Mouse (Mus musculus) large intestine, adult 2 months (tissue): ENCODE data around the gene Capn11. TPM values are rescaled to one million over a fixed set of nuclear protein-coding genes. Genes with fewer than 3 reads are reported as not detected.

Experiments used
- DNase-seq: peaks from one replicate; pipeline ENCODE4 v3.0.0-alpha.2; 2012; ENCODE audit warnings: low read depth, low spot score
- WGBS: fragments of 180-500 bp; shearing (Covaris S2); methylation state at CpG from one replicate; pipeline ENCODE4 v1.1.7; 2018; 5-methylcytosine and 5-hydroxymethylcytosine counted together
- polyA plus RNA-seq: library from polyadenylated mRNA; depleted of rRNA; stranded (reverse); fragments of >200 nt; gene quantifications from 2 replicates; pipeline ENCODE4 v1.2.3, GENCODE M21; 2012; rRNA removed

Gene Capn11
- 0.05 and 0.15 TPM in 2 replicates for polyA plus RNA-seq

- no peak for DNase-seq
- WGBS: 86% methylated on average over 4 of the region's 4 CpGs
These were observed at the start of gene Capn11 for GRCm38 (mm10) chr17:45659225-45659624. TSS of gene Capn11 (minus strand) at chr17:45659325.

GRCm38 (mm10) chr17:45708179-45708578, 49.1 kb upstream of the Capn11 start:
- WGBS: 79% methylated on average over 8 of the region's 8 CpGs
- no peak for DNase-seq

- DNase-seq: no peak
- 42% methylated on average over 3 of the region's 3 CpGs for WGBS
These were observed 48.3 kb upstream of the Capn11 start for GRCm38 (mm10) chr17:45707376-45707775.

- WGBS: 72% methylated on average over 5 of the region's 5 CpGs
- DNase-seq: no peak
These were observed 47.7 kb upstream of the Capn11 start for GRCm38 (mm10) chr17:45706796-45707195.

GRCm38 (mm10) chr17:45703187-45703586, 44.1 kb upstream of the Capn11 start:
- DNase-seq: no peak
- WGBS: 43% methylated on average over 7 of the region's 7 CpGs

- 19% methylated on average over 4 of the region's 4 CpGs for WGBS
- no peak for DNase-seq
These were observed 43.1 kb upstream of the Capn11 start for GRCm38 (mm10) chr17:45702254-45702653.

- WGBS: 71% methylated on average over 9 of the region's 9 CpGs
- no peak for DNase-seq
These were observed 42.1 kb upstream of the Capn11 start for GRCm38 (mm10) chr17:45701236-45701591.

GRCm38 (mm10) chr17:45700496-45701235, 41.5 kb upstream of the Capn11 start:
- no peak for DNase-seq
- 39% methylated on average over 13 of the region's 16 CpGs for WGBS

- DNase-seq: peak; percentile 80
- WGBS: 27% methylated on average over 3 of the region's 3 CpGs
These were observed 40.1 kb upstream of the Capn11 start for GRCm38 (mm10) chr17:45699039-45699740.

- WGBS: 64% methylated on average over 6 of the region's 6 CpGs
These were observed 39.2 kb upstream of the Capn11 start for GRCm38 (mm10) chr17:45698368-45698767.

GRCm38 (mm10) chr17:45696981-45697380, 37.9 kb upstream of the Capn11 start:
- DNase-seq: no peak
- 88% methylated on average over 9 of the region's 9 CpGs for WGBS

More at GRCm38 (mm10) chr17:45698368-45698767, 39.2 kb upstream of the Capn11 start:
- DNase-seq: no peak

GRCm38 (mm10) chr17:45695227-45696120, 36.3 kb upstream of the Capn11 start:
- no peak for DNase-seq
- 56% methylated on average over 23 of the region's 23 CpGs for WGBS

- WGBS: 59% methylated on average over 18 of the region's 18 CpGs
These were observed 34.9 kb upstream of the Capn11 start for GRCm38 (mm10) chr17:45693812-45694565.

GRCm38 (mm10) chr17:45692159-45692558, 33.0 kb upstream of the Capn11 start:
- WGBS: 54% methylated on average over 5 of the region's 5 CpGs
- no peak for DNase-seq

More at GRCm38 (mm10) chr17:45693812-45694565, 34.9 kb upstream of the Capn11 start:
- no peak for DNase-seq

GRCm38 (mm10) chr17:45690044-45690443, 30.9 kb upstream of the Capn11 start:
- WGBS: 87% methylated on average over 4 of the region's 4 CpGs
- DNase-seq: no peak

- no peak for DNase-seq
- WGBS: 36% methylated on average over 9 of the region's 9 CpGs
These were observed 30.0 kb upstream of the Capn11 start for GRCm38 (mm10) chr17:45689120-45689519.

- no peak for DNase-seq
- WGBS: 2% methylated on average over 12 of the region's 12 CpGs
These were observed 27.6 kb upstream of the Capn11 start, which contains the start of gene Tmem63b for GRCm38 (mm10) chr17:45686716-45687115. TSS of gene Tmem63b (minus strand) at chr17:45686905.

- 2% methylated on average over 48 of the region's 50 CpGs for WGBS
- no peak for DNase-seq
These were observed 27.0 kb upstream of the Capn11 start, which contains the start of gene Mrpl14 for GRCm38 (mm10) chr17:45686093-45686619. TSS of gene Mrpl14 (plus strand) at chr17:45686322.
